ENCODE assay signal across 13 mouse cellular contexts in the genomic region with DNA sequence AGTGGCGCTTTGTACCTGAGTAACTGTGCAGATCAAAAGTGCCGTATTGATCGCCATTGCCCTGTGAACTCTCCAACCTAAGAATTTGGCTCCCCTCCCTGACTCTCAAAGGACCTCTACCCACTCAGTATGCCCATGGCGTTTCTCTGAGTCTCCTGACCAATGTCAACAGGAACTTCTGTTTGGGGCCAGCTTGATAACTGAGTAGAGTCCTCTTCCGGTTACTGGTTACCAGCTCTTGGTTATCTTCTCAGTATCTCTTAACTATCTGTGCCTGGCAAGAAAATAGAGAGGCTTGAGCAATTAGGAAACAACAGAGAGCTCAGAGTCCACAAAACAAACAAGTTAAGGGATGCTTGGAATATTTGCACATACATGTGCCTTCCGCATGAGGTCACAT.
"Had no signal": no experiment of that assay in that cellular context is flagged by ENCODE, and none has a peak within 500 bp of the region (broad histone marks: within the 10 kb centered on the region; RNA-seq: fewer than 3 reads in every experiment).

No protein-coding gene starts in this region.

- H3K9me3 ChIP-seq: kidney, embryonic 15.5 days; limb, embryonic 10.5 days; midbrain, embryonic 15.5 days; neural tube, embryonic 12.5 days had no signal

- DNase-seq: kidney, adult 18-20 months; kidney, postnatal 14 days; lung, embryonic 14.5 days; lung, postnatal 36 days; right cerebral cortex, postnatal 4 days; thymus, postnatal 36 days had no signal

- H3K4me3 ChIP-seq: kidney, embryonic 15.5 days; left cerebral cortex, adult 2 months; limb, embryonic 10.5 days; midbrain, embryonic 15.5 days; neural tube, embryonic 12.5 days had no signal

- H3K27ac ChIP-seq: kidney, embryonic 15.5 days; left cerebral cortex, adult 2 months; limb, embryonic 10.5 days; midbrain, embryonic 15.5 days; neural tube, embryonic 12.5 days had no signal

- H3K4me1 ChIP-seq: limb, embryonic 10.5 days; midbrain, embryonic 15.5 days; neural tube, embryonic 12.5 days had no signal

- H3K9ac ChIP-seq: kidney, embryonic 15.5 days; lung, embryonic 14.5 days; midbrain, embryonic 15.5 days; neural tube, embryonic 12.5 days had no signal

- H3K27me3 ChIP-seq: kidney, embryonic 15.5 days; midbrain, embryonic 15.5 days; neural tube, embryonic 12.5 days had no signal

- H3K36me3 ChIP-seq: kidney, embryonic 15.5 days; limb, embryonic 10.5 days; midbrain, embryonic 15.5 days; neural tube, embryonic 12.5 days had no signal

- H3K4me2 ChIP-seq: kidney, embryonic 15.5 days; lung, embryonic 14.5 days; midbrain, embryonic 11.5 days; midbrain, embryonic 15.5 days; neural tube, embryonic 12.5 days had no signal

- ATAC-seq: hindbrain, embryonic 16.5 days; midbrain, embryonic 15.5 days had no signal
